Mouse (Mus musculus): Measurements from ENCODE around the gene Ddx54. TPM values are rescaled to one million over a fixed set of nuclear protein-coding genes. Genes with fewer than 3 reads are reported as not detected.

Gene Ddx54
- total and polyA plus RNA-seq, 2 experiments from 2014 or later: 18.2 to 23.0 TPM

DNA sequence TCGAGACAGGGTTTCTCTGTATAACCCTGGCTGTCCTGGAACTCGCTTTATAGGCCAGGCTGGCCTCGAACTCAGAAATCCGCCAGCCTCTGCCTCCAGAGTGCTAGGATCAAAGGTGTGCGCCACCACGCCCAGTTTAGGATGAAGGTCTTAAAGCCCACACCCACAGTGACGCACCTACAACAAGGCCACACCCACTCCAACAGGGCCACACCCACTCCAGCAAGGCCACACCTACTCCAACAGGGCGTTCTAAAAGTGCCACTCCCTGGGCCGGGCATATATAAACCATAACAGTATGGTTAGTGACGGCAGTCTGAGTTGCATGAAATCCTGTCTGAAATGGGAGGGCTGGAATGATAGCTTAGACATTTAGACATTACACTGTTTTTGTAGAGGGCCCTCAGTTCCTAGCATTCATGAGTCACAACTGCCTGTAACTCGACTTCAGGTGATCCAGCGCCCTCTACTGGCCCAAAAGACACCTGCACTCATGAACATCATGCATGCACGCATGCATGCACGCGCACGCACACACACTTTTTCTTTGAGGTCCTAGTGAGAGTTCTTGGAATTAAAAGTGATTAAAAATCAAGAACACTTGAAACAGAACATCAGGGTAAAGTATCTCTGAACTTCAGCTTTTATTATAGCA, 22.1 kb upstream of the Ddx54 start:
- DNase-seq (ENCODE audit: low spot score) (no peak), ATAC-seq (ENCODE audit: insufficient read depth, low read depth) (no peak)
- Histone ChIP-seq H3K4me2 (ENCODE audit: low read depth, low read length) (no peak overlapping the region), H3K27ac (ENCODE audit: low read depth) (no peak overlapping the region), H3K9ac (replicated peaks; ENCODE audit: low read depth, low read length) (no peak overlapping the region), H3K9me3 (replicated peaks; ENCODE audit: control insufficient read depth, low read length) (no peaks in the 10 kb centered on the region), H3K4me3 (ENCODE audit: low read depth, low read length) (no peak overlapping the region), H3K27me3 (ENCODE audit: control insufficient read depth, insufficient read depth, low read length) (no peaks in the 10 kb centered on the region), H3K36me3 (replicated peaks; ENCODE audit: control insufficient read depth, insufficient read depth, low read length) (no peaks in the 10 kb centered on the region), H3K4me1 (ENCODE audit: control insufficient read depth, insufficient read depth) (peaks cover 16% of the 10 kb centered on the region; the same call in 1 of the 2 replicates)
- no peak for TF ChIP-seq EP300 (IDR thresholded peaks at IDR 0.05; ENCODE audit: low read depth)
- TF ChIP-seq CTCF (IDR thresholded peaks at IDR 0.05; ENCODE audit: low read depth): peak; percentile 38
- WGBS: 76% methylated on average over 16 of the region's 16 CpGs

DNA sequence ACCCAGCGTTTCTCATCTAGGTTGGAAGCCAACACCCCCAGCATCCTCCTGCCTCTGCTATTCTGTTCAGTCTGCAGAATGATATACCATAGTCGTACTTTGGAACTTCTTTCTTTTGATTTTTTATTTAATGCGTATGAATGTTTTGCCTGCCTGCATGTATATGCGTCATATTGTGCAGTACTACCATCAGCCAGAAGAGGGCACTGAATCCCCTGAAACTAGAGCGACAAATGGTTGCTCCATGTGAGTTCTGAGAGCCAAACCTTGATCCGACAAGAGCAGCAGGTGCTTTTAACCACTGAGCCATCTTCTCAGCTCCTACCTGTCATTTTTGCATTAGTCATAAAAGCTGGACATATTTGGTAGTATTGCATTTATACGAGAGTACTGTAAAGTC, 20.4 kb upstream of the Ddx54 start:
- no peak for DNase-seq (ENCODE audit: low spot score)
- Histone ChIP-seq H3K36me3 (replicated peaks; ENCODE audit: control insufficient read depth, insufficient read depth, low read length) (no peaks in the 10 kb centered on the region), H3K4me2 (ENCODE audit: low read depth, low read length) (no peak overlapping the region), H3K4me1 (ENCODE audit: control insufficient read depth, insufficient read depth) (0 out of 2 replicates have a peak, but pooled peaks cover 9% of the 10 kb centered on the region), H3K4me3 (ENCODE audit: low read depth, low read length) (no peak overlapping the region), H3K27me3 (ENCODE audit: control insufficient read depth, insufficient read depth, low read length) (0 out of 2 replicates have a peak, but pooled peaks cover 6% of the 10 kb centered on the region), H3K9me3 (replicated peaks; ENCODE audit: control insufficient read depth, low read length) (no peaks in the 10 kb centered on the region), H3K9ac (replicated peaks; ENCODE audit: low read depth, low read length) (no peak overlapping the region), H3K27ac (ENCODE audit: low read depth) (no peak overlapping the region)
- 67% methylated on average over 7 of the region's 7 CpGs for WGBS
- TF ChIP-seq EP300 (IDR thresholded peaks at IDR 0.05; ENCODE audit: low read depth) (no peak), CTCF (IDR thresholded peaks at IDR 0.05; ENCODE audit: low read depth) (0 out of 2 replicates have a peak, but pooled peaks have one; percentile 17)
- ATAC-seq (ENCODE audit: insufficient read depth, low read depth): no peak

DNA sequence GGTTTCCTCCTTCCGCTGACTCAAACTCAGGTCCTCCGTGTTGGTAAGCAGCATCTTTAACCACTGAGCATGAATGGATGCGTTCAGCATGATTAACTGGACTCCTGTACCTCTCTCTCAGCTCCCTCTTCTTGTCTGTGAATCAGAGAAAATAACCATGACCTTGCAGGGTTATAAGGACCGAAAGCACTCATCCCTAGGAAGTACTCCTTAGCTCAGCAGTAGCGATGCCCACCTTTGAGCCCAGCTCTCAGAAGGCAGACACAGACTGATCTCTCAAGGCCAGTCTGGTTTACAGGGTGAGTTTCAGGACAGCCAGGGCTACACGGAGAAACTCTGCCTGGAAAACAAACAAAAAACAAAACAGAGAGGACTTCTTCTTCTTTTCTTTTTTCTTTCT, 18.1 kb upstream of the Ddx54 start:
- 80% methylated on average over 6 of the region's 6 CpGs for WGBS

DNA sequence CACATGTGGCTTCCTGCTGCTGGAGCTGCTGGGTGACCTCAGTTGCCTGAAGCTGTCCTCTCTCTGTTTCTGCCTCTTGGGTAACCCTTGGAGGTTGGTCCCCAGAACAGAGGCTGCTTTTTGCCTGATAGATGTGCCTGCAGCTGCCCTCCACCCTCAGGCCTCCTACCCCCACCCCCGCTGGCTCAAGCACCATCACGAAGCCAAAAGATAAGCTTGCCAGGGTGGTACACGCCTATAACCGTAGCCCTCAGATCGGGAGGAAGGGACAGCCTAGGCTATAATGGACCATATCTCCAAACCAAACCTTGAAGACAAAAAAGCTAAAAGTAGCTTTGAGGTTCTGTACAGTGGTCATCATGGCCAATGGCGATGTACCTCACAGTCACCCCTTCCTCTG, 12.9 kb upstream of the Ddx54 start:
- peaks cover 25% of the 10 kb centered on the region; the same call in 1 of the 2 replicates for H3K27me3 ChIP-seq (ENCODE audit: control insufficient read depth, insufficient read depth, low read length)
- no peak overlapping the region for H3K4me3 ChIP-seq (ENCODE audit: low read depth, low read length)
- DNase-seq (ENCODE audit: low spot score) (no peak), ATAC-seq (ENCODE audit: insufficient read depth, low read depth) (no peak)
- H3K36me3 ChIP-seq (replicated peaks; ENCODE audit: control insufficient read depth, insufficient read depth, low read length): no peaks in the 10 kb centered on the region
- H3K9me3 ChIP-seq (replicated peaks; ENCODE audit: control insufficient read depth, low read length): no peaks in the 10 kb centered on the region
- 69% methylated on average over 6 of the region's 6 CpGs for WGBS
- no peak overlapping the region for H3K27ac ChIP-seq (ENCODE audit: low read depth)
- 0 out of 2 replicates have a peak, but pooled peaks cover 12% of the 10 kb centered on the region for H3K4me1 ChIP-seq (ENCODE audit: control insufficient read depth, insufficient read depth)
- no peak for TF ChIP-seq EP300 (IDR thresholded peaks at IDR 0.05; ENCODE audit: low read depth)
- TF ChIP-seq CTCF (IDR thresholded peaks at IDR 0.05; ENCODE audit: low read depth): no peak
- H3K9ac ChIP-seq (replicated peaks; ENCODE audit: low read depth, low read length): no peak overlapping the region
- no peak overlapping the region for H3K4me2 ChIP-seq (ENCODE audit: low read depth, low read length)

More for the DNA sequence above, 18.1 kb upstream of the Ddx54 start:
- Histone ChIP-seq H3K27me3 (ENCODE audit: control insufficient read depth, insufficient read depth, low read length) (0 out of 2 replicates have a peak, but pooled peaks cover 15% of the 10 kb centered on the region), H3K4me1 (ENCODE audit: control insufficient read depth, insufficient read depth) (no peaks in the 10 kb centered on the region), H3K9ac (replicated peaks; ENCODE audit: low read depth, low read length) (no peak overlapping the region), H3K4me3 (ENCODE audit: low read depth, low read length) (no peak overlapping the region), H3K4me2 (ENCODE audit: low read depth, low read length) (no peak overlapping the region), H3K9me3 (replicated peaks; ENCODE audit: control insufficient read depth, low read length) (no peaks in the 10 kb centered on the region), H3K36me3 (replicated peaks; ENCODE audit: control insufficient read depth, insufficient read depth, low read length) (no peaks in the 10 kb centered on the region), H3K27ac (ENCODE audit: low read depth) (no peak overlapping the region)
- no peak for ATAC-seq (ENCODE audit: insufficient read depth, low read depth)
- DNase-seq (ENCODE audit: low spot score): no peak
- TF ChIP-seq EP300 (IDR thresholded peaks at IDR 0.05; ENCODE audit: low read depth) (no peak), CTCF (IDR thresholded peaks at IDR 0.05; ENCODE audit: low read depth) (no peak)

DNA sequence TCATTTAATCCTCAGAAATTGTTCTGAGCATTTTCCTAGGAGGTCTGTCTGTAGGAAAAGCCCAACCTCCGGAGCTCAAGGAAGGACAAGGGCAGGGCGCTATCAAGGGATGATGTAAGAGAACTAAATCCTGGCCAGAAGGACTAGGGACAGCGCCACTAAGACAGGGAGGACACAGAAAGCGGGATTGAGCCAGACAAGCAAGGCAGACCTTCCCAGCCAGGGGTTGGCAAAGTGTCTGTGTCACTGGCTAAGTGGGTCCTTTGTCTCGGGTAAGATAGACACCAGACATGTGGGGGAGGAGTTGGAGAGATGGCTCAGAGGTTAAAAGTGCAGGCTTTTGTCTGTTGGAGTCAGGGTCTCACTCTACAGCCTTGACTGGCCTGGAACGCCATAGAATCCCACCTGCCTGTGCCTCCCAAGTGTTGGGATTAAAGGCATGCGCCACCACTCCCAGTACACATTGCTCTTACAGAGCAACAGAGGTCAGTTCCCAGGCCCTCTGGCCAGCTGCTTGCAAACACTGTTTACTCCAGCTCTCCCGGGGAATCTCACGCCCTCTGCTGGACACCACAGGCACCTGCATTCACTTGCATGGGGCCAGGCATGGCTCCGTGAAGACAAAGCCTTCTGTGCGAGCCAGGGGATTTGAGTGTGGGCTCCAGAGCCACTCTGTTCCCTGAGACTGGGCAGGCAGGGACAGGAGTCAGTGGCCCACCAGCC, 11.4 kb upstream of the Ddx54 start:
- H3K4me2 ChIP-seq (ENCODE audit: low read depth, low read length): no peak overlapping the region
- H3K9me3 ChIP-seq (replicated peaks; ENCODE audit: control insufficient read depth, low read length): no peaks in the 10 kb centered on the region
- peak; percentile 37 for DNase-seq (ENCODE audit: low spot score)
- 0 out of 2 replicates have a peak, but pooled peaks cover 12% of the 10 kb centered on the region for H3K4me1 ChIP-seq (ENCODE audit: control insufficient read depth, insufficient read depth)
- 40% methylated on average over 11 of the region's 11 CpGs for WGBS
- H3K9ac ChIP-seq (replicated peaks; ENCODE audit: low read depth, low read length): no peak overlapping the region
- H3K27me3 ChIP-seq (ENCODE audit: control insufficient read depth, insufficient read depth, low read length): peaks cover 25% of the 10 kb centered on the region; the same call in 1 of the 2 replicates
- peak; percentile 40 for ATAC-seq (ENCODE audit: insufficient read depth, low read depth)
- H3K36me3 ChIP-seq (replicated peaks; ENCODE audit: control insufficient read depth, insufficient read depth, low read length): no peaks in the 10 kb centered on the region
- TF ChIP-seq EP300 (IDR thresholded peaks at IDR 0.05; ENCODE audit: low read depth) (no peak), CTCF (IDR thresholded peaks at IDR 0.05; ENCODE audit: low read depth) (peak; percentile 53)
- H3K4me3 ChIP-seq (ENCODE audit: low read depth, low read length): no peak overlapping the region
- 0 out of 2 replicates have a peak overlapping the region, but pooled peaks have one; percentile 18 for H3K27ac ChIP-seq (ENCODE audit: low read depth)
